Mouse (Mus musculus) limb, embryonic 10.5 days (tissue): ENCODE measurements around the gene Shc2. TPM values are rescaled to one million over a fixed set of nuclear protein-coding genes. Genes with fewer than 3 reads are reported as not detected.

ENCODE experiments used
- polyA plus RNA-seq: library from polyadenylated mRNA; unstranded; fragments of >200 nt; fragmentation: Nextera tagmentation; extraction: Ambion mirVana; gene quantifications from 2 replicates; pipeline ENCODE4 v1.2.1, GENCODE M21; 2016

The Shc2 gene
- polyA plus RNA-seq, 1 experiment from 2014 or later = 7.8 TPM

Other genes starting within 250 kb of the Shc2 start
- gene Vmn2r83, start 169.2 kb downstream of the Shc2 start, polyA plus RNA-seq = not detected in 2 replicates
- 26.6 and 29.3 TPM in 2 replicates for gene Plpp2, start 104.1 kb downstream of the Shc2 start, polyA plus RNA-seq
- 71.3 and 79.8 TPM in 2 replicates for gene Mier2, start 82.7 kb downstream of the Shc2 start, polyA plus RNA-seq
- gene Theg, start 50.6 kb downstream of the Shc2 start, polyA plus RNA-seq = not detected in 2 replicates
- not detected in 2 replicates for gene C2cd4c, start 23.9 kb downstream of the Shc2 start, polyA plus RNA-seq
- gene Odf3l2, start 7.8 kb upstream of the Shc2 start, polyA plus RNA-seq = not detected in 2 replicates
- 3.7 and 6.4 TPM in 2 replicates for gene Madcam1, start 26.6 kb upstream of the Shc2 start, polyA plus RNA-seq
- 68.0 and 73.0 TPM in 2 replicates for gene Tpgs1, start 31.5 kb upstream of the Shc2 start, polyA plus RNA-seq
- 209 and 259 TPM in 2 replicates for gene Cdc34, start 44.3 kb upstream of the Shc2 start, polyA plus RNA-seq
- 0.76 and 0.94 TPM in 2 replicates for gene Gzmm, start 51.1 kb upstream of the Shc2 start, polyA plus RNA-seq
- gene Bsg, start 66.6 kb upstream of the Shc2 start, polyA plus RNA-seq = 642 and 664 TPM in 2 replicates
- gene Hcn2, start 78.7 kb upstream of the Shc2 start, polyA plus RNA-seq = 0.04 TPM in 1 of 2 replicates, not detected in the other
- gene Polrmt, start 108.7 kb upstream of the Shc2 start, polyA plus RNA-seq = 58.6 and 61.2 TPM in 2 replicates
- 0.28 and 0.65 TPM in 2 replicates for gene Fgf22, start 117.2 kb upstream of the Shc2 start, polyA plus RNA-seq
- 141 and 151 TPM in 2 replicates for gene Rnf126, start 129.0 kb upstream of the Shc2 start, polyA plus RNA-seq
- 1.8 and 2.3 TPM in 2 replicates for gene Fstl3, start 139.4 kb upstream of the Shc2 start, polyA plus RNA-seq
- 0.19 TPM in 1 of 2 replicates, not detected in the other for gene Prss57, start 153.0 kb upstream of the Shc2 start, polyA plus RNA-seq
- gene Palm, start 155.7 kb upstream of the Shc2 start, polyA plus RNA-seq = 121 and 126 TPM in 2 replicates
- gene Misp, start 183.1 kb upstream of the Shc2 start, polyA plus RNA-seq = 0.60 TPM in 1 of 2 replicates, not detected in the other
- 485 and 494 TPM in 2 replicates for gene Ptbp1, start 216.5 kb upstream of the Shc2 start, polyA plus RNA-seq
- gene Prtn3, start 236.6 kb upstream of the Shc2 start, polyA plus RNA-seq = 9.1 and 15.3 TPM in 2 replicates
- gene Plppr3, start 236.7 kb upstream of the Shc2 start, polyA plus RNA-seq = 108 and 140 TPM in 2 replicates
- gene Elane, start 248.3 kb upstream of the Shc2 start, polyA plus RNA-seq = not detected in 2 replicates